Mouse (Mus musculus) embryo, embryonic 11.5 days (tissue): Measurements from ENCODE around the gene Tbc1d22b.
"Not testable (repeated sequence)": the region's sequence is repeated elsewhere in the genome, so short reads cannot be mapped to it uniquely, and the experiment has no call there.

Experiments used
- DNase-seq: peaks from one replicate; pipeline ENCODE4 v3.0.0-alpha.2; 2012; ENCODE audit warnings: low read depth, low spot score

Gene Tbc1d22b

GRCm38 (mm10) chr17:29549543-29550428, at the start of gene Tbc1d22b, which contains the start of gene Gm17657:
Gene Tbc1d22b, plus strand, starts transcription at chr17:29549785.
Gene Gm17657, minus strand, starts transcription at chr17:29549638.
- peak; percentile 85 for DNase-seq

GRCm38 (mm10) chr17:29500243-29500740, 49.3 kb upstream of the Tbc1d22b start:
- no peak for DNase-seq

GRCm38 (mm10) chr17:29500802-29501469, 48.6 kb upstream of the Tbc1d22b start:
- DNase-seq: no peak

GRCm38 (mm10) chr17:29502005-29502668, 47.4 kb upstream of the Tbc1d22b start:
- no peak for DNase-seq

- DNase-seq: no peak
These were observed 46.6 kb upstream of the Tbc1d22b start for GRCm38 (mm10) chr17:29502669-29503665.

GRCm38 (mm10) chr17:29503700-29504099, 45.9 kb upstream of the Tbc1d22b start:
- no peak for DNase-seq

- DNase-seq: no peak
These were observed 40.5 kb upstream of the Tbc1d22b start for GRCm38 (mm10) chr17:29508927-29509608.

GRCm38 (mm10) chr17:29510691-29511090, 38.9 kb upstream of the Tbc1d22b start:
- no peak for DNase-seq

- DNase-seq: peak; percentile 48
These were observed 36.4 kb upstream of the Tbc1d22b start for GRCm38 (mm10) chr17:29513044-29513730.

GRCm38 (mm10) chr17:29514435-29514834, 35.1 kb upstream of the Tbc1d22b start:
- DNase-seq: peak; percentile 73

GRCm38 (mm10) chr17:29518665-29519064, 30.9 kb upstream of the Tbc1d22b start:
- not testable (repeated sequence) for DNase-seq

- no peak for DNase-seq
These were observed 29.9 kb upstream of the Tbc1d22b start for GRCm38 (mm10) chr17:29519731-29520130.

- no peak for DNase-seq
These were observed 24.0 kb upstream of the Tbc1d22b start for GRCm38 (mm10) chr17:29525613-29526012.

- DNase-seq: no peak
These were observed 20.9 kb upstream of the Tbc1d22b start for GRCm38 (mm10) chr17:29528568-29529187.

- no peak for DNase-seq
These were observed 19.1 kb upstream of the Tbc1d22b start for GRCm38 (mm10) chr17:29530508-29530907.

- no peak for DNase-seq
These were observed 18.3 kb upstream of the Tbc1d22b start for GRCm38 (mm10) chr17:29531278-29531677.

- no peak for DNase-seq
These were observed 17.7 kb upstream of the Tbc1d22b start for GRCm38 (mm10) chr17:29531757-29532384.

- DNase-seq: no peak
These were observed 15.7 kb upstream of the Tbc1d22b start for GRCm38 (mm10) chr17:29533866-29534265.

GRCm38 (mm10) chr17:29540426-29540825, 9.2 kb upstream of the Tbc1d22b start:
- no peak for DNase-seq
